Mouse (Mus musculus): ENCODE data around the gene Csad.

Gene Csad

GRCm38 (mm10) chr15:102202971-102203834, 1.3 kb downstream of the Csad start, which contains the start of gene Zfp740:
Gene Zfp740, plus strand, starts transcription at chr15:102203249.
- in situ Hi-C loops (cut with MboI; ENCODE audit: low sequenced_read_pairs), result no loop called here

DNA sequence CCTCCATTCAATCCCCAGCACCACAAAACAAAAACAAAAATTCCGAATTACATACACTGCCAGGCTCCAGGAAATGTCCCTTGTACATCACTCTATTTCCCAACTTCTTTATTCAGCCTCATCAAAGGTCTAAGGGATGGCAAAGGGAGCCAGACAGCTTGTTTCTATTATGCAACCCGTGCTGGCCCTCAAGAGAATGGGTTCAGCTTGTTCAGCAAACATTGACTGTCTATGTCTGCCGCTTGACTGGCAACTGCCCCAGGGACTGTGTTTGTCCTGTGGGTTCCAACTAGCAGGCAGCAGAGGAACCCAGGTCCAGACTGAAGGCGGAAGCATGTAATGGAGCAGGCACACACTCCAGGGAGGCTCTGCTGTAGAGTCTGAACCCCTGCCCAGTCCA, 5.7 kb downstream of the Csad start:
- in situ Hi-C loops (cut with MboI; ENCODE audit: low sequenced_read_pairs), result no loop called here

DNA sequence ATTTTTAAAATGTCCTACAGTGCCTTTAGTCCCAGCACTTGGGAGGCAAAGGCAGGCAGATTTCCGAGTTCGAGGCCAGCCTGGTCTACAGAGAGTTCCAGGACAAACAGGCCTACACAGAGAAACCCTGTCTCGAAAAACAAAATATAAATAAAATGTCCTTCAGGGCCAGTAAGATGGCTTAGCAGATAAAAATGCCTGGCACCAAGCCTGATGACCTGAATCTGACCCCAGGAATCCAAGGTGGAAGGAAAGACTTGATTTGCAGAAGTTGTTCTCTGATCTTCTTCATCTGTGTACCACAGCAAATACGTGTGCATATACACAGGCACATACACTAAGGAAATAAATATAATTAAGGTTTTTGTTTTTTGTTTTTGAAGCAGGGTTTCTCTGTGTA, 9.2 kb downstream of the Csad start:
- in situ Hi-C loops (cut with MboI; ENCODE audit: low sequenced_read_pairs), result no loop called here

- in situ Hi-C loops (cut with MboI; ENCODE audit: low sequenced_read_pairs), result no loop called here
Measured at GRCm38 (mm10) chr15:102194439-102194838, 10.1 kb downstream of the Csad start.

- in situ Hi-C loops (cut with MboI; ENCODE audit: low sequenced_read_pairs), result no loop called here
Measured at GRCm38 (mm10) chr15:102193652-102194051, 10.9 kb downstream of the Csad start.

- in situ Hi-C loops (cut with MboI; ENCODE audit: low sequenced_read_pairs), result no loop called here
Measured at GRCm38 (mm10) chr15:102192820-102193386, 11.6 kb downstream of the Csad start.

- in situ Hi-C loops (cut with MboI; ENCODE audit: low sequenced_read_pairs), result no loop called here
Measured at GRCm38 (mm10) chr15:102192271-102192812, 12.2 kb downstream of the Csad start.

- in situ Hi-C loops (cut with MboI; ENCODE audit: low sequenced_read_pairs), result no loop called here
Measured at GRCm38 (mm10) chr15:102191699-102192098, 12.8 kb downstream of the Csad start.

GRCm38 (mm10) chr15:102188883-102189282, 15.6 kb downstream of the Csad start:
- in situ Hi-C loops (cut with MboI; ENCODE audit: low sequenced_read_pairs), result no loop called here

DNA sequence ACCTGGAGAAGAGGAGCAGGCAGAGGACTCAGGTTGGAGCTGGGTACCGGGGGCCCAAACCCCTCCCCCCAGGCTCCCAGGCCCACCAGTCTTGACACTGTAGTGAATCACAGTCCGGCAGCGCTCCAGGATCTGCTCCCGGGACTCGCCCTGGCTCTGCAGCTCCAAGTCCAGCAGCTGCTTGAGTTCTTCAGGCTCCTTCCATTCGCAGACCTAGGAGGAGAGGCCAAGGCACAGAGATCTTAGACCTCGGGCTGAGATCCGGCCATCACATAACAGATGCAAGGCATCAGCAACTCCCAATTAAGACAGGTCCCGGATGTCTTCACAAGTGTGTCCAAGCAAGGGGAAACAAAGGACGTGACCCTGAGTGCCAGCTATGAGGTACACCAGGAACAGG, 16.4 kb downstream of the Csad start:
- in situ Hi-C loops (cut with MboI; ENCODE audit: low sequenced_read_pairs), result no loop called here

- in situ Hi-C loops (cut with MboI; ENCODE audit: low sequenced_read_pairs), result no loop called here
Measured at GRCm38 (mm10) chr15:102186239-102186638, 18.3 kb downstream of the Csad start.

DNA sequence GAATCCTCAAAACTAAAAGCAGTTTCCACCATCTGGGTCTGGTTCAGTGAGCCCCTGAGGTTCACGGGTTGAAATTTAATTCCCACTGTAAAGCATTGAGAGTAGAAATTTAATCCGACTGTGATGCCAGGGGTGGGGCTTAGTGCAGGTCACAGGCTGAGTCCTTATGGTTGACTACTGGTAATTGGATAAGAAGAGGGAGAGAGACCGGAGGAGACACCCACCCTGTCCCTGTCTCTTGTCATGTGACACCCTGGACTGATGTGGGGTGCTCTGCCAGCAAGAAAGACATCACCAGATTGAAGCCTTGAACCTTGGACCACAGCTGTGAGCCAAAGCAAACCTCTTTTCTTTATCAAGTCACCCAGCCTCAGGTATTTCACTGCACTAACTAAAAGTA, 21.4 kb downstream of the Csad start:
- in situ Hi-C loops (cut with MboI; ENCODE audit: low sequenced_read_pairs), result no loop called here

DNA sequence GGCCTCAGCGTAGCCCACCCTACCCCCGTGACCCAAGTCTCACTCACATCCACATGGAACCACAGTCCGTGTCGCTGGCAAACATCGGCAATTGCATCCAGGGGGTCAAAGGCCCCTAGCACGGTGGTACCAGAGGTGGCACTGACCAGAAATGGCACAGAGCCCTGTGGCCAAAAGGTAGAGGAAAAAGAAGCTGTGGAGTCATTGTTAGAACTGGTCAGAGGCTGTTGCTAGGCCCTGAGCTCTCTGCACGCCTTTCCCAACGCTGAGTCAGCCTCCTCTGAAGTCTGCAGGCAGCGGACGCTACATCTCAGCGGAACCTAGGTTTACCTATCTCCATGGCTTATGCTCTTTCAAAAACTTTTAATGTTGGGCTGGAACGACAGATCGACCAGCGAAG, 24.6 kb downstream of the Csad start:
- in situ Hi-C loops (cut with MboI; ENCODE audit: low sequenced_read_pairs), result no loop called here

DNA sequence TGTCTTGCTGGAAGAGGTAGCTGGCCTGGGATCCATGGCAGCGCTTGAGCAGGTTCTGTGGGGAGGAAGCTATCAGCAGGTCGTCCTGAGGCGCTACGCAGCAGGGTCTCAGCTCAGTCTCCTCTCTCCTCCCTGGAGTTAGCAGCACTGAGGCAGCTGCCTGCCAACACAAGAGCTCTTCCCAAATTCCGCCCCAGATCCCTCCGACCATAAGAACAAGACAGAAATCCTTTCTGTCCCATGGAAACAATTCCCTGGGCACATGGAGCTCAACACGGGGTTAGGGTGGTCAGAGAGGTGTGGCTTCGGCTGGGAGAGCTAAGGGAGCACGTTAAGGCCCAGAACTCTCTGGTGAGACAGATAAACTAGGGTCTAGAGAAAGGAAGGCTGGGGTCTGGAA, 25.4 kb downstream of the Csad start:
- in situ Hi-C loops (cut with MboI; ENCODE audit: low sequenced_read_pairs), result no loop called here

GRCm38 (mm10) chr15:102178279-102178678, 26.2 kb downstream of the Csad start:
- in situ Hi-C loops (cut with MboI; ENCODE audit: low sequenced_read_pairs), result no loop called here

DNA sequence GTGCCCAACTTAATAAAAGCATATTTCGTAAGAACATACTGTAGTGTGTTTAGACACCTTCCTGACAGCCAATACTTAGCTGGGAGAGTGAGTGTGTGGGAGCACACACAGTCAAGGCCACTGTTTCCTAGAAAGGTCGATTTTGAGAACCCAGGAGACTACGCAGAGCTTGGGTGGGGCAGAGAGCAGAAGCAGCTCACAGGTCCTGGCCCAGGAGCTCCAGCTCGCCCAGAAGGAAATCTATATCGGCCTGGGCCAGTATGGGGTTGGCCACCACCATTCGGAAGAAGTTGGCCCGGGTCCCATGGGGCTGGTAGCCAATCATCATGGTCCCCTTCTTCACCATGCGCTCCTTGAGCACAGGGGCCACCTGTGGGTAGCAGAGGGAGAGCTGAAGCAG, 27.1 kb downstream of the Csad start:
- in situ Hi-C loops (cut with MboI; ENCODE audit: low sequenced_read_pairs), result no loop called here

GRCm38 (mm10) chr15:102176571-102177316, 27.8 kb downstream of the Csad start:
- in situ Hi-C loops (cut with MboI; ENCODE audit: low sequenced_read_pairs), result no loop called here

- in situ Hi-C loops (cut with MboI; ENCODE audit: low sequenced_read_pairs), result no loop called here
Measured at GRCm38 (mm10) chr15:102175736-102176319, 28.7 kb downstream of the Csad start.

DNA sequence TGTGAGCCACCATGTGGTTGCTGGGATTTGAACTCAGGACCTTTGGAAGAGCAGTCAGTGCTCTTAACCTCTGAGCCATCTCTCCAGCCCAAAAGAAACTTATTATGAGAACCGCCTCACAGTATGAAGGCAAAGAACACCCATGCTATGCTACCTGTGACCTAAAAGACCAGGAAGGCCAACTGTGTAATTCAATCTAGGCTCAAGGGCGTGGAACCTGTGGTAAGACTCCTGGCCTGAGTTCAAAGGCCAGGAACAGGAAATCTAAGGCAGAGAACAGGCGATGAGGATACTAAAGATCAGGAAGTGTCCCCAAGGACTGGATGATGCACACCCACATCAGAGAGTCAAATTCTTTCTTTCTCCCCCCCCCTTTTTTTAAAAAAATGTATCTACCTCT, 30.9 kb downstream of the Csad start:
- in situ Hi-C loops (cut with MboI; ENCODE audit: low sequenced_read_pairs), result no loop called here

DNA sequence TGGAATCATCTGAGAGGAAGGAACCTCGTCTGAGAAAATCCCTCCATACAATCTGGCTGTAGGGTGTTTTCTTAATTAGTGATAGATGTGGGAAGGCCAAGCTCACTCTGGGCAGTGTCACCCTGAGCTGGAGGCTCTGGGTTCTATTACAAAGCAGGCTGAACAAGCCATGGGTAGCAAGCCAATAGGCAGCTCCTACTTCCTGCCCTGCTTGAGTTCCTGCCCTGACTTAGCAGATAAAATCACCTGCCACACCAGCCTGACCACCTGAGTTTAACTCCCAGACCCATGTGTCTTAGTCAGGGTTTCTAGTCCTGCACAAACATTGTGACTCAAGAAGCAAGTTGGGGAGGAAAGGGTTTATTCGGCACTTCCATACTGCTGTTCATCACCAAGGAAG, 35.5 kb downstream of the Csad start:
- in situ Hi-C loops (cut with MboI; ENCODE audit: low sequenced_read_pairs), result no loop called here

DNA sequence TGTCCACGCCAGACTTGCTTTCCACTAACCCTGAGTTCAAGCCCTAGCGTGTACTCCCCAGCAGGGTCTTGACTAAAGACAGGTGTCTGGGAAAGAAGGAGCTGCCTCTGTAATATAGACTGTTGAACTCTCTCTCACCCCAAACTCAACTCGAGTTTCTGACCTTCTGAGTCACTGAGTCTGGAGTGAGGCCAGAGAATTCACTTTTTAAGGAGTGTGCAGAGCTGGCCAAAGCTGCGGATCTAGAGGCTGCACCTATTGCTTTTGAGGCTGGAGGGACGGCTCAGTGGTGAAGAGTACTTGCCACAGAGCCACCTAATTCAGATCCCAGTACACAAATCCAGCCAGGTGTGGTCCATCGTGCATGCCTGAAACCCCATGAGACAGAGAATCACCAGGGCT, 36.9 kb downstream of the Csad start:
- in situ Hi-C loops (cut with MboI; ENCODE audit: low sequenced_read_pairs), result no loop called here
